Mouse (Mus musculus) heart, postnatal 14 days (tissue): ENCODE data around the gene Nelfb. TPM values are rescaled to one million over a fixed set of nuclear protein-coding genes. Genes with fewer than 3 reads are reported as not detected.
A peak's percentile ranks its signal among the peaks of the same experiment; 100 is the strongest.

Experiments
- DNase-seq, 2 experiments: peaks; one replicate each; pipeline ENCODE4 v3.0.0; 2021 to 2022
- intact Hi-C: fragments of 180-260 bp; cut with DNase I; formaldehyde crosslinking; loops from one replicate; pipeline ENCODE4 v1.15.1; 2025
- total RNA-seq, 2 experiments: library from RNA; stranded (reverse); gene quantifications; 2 replicates each; pipeline ENCODE4 v1.2.3; 2021

Nelfb gene
- total RNA-seq, 2 experiments from 2014 or later, result 35.7 to 36.2 TPM

DNA sequence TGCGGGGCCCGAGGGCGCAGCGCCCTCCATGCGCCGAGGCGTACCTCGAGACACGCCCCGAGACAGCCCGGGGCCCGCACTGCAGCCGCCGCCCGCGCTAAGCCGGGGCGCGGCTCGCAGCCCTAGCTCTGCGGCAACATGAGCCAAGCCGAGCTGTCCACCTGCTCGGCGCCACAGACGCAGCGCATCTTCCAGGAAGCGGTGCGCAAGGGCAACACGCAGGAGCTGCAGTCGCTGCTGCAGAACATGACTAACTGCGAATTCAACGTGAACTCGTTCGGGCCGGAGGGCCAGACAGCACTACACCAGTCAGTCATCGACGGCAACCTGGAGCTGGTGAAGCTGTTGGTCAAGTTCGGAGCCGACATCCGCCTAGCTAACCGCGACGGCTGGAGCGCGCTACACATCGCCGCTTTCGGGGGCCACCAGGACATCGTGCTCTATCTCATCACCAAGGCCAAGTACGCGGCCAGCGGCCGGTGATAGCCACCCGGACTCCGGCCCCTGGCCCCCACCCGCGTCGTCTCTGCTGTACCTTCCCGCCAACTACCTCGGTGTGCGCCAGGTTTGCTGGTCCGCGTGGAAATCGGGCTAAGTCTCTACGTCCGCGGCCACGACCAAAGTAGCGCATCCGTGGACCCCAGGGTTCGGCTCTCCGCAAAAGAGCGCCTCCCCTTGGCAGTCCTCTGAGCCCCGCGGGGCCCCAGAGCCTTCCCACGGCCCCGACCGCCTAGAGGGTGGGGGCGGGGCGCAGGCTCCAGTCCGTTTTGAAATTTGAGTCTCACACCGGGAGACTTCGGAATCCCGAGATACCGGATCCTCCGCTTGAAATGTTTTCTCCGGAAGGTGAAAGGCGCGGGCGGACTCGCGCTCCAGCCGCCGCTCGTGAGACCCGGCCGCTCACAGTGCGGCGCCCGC lies 30.1 kb downstream of the Nelfb start:
- intact Hi-C loops, result loop anchor here (2.0 to 5.0 kb wide), 2 partner anchors 18 to 39 kb away; no protein-coding TSS in a partner anchor
- DNase-seq, result peak; percentile 59 to 63

DNA sequence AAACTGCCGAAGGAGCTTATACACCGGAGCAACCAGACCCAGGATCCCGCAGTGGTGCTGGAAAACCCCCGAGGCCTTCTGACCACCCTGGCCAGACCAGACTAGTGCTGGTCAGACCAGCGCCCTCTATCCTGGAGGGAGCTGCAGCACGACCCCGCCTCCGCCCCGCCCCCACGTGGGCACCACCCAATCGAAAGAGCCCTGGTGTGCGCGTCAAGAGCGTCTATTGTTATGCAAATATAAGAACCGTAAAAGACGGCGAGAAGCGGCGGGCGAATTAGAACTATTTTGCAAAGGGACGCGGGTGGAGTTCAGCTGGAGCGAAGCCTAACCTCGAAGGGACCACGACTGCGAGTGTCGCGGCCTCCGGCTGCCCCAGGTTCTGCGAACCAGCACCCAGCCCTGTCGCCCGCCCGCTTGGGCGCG lies 30.8 kb downstream of the Nelfb start, which contains the start of gene Nrarp:
Nrarp (plus strand) TSS at position 281 of the 426 bp plus-strand sequence.
- intact Hi-C loops, result loop anchor here (2.0 to 5.0 kb wide), 2 partner anchors 18 to 38 kb away; no protein-coding TSS in a partner anchor
- peak; percentile 92 to 94 for DNase-seq

- DNase-seq, result no peak
- intact Hi-C loops, result loop anchor here (2.0 to 5.0 kb wide), 2 partner anchors 17 to 37 kb away; no protein-coding TSS in a partner anchor
Observed at GRCm38 (mm10) chr2:25179566-25180217, 31.6 kb downstream of the Nelfb start.

DNA sequence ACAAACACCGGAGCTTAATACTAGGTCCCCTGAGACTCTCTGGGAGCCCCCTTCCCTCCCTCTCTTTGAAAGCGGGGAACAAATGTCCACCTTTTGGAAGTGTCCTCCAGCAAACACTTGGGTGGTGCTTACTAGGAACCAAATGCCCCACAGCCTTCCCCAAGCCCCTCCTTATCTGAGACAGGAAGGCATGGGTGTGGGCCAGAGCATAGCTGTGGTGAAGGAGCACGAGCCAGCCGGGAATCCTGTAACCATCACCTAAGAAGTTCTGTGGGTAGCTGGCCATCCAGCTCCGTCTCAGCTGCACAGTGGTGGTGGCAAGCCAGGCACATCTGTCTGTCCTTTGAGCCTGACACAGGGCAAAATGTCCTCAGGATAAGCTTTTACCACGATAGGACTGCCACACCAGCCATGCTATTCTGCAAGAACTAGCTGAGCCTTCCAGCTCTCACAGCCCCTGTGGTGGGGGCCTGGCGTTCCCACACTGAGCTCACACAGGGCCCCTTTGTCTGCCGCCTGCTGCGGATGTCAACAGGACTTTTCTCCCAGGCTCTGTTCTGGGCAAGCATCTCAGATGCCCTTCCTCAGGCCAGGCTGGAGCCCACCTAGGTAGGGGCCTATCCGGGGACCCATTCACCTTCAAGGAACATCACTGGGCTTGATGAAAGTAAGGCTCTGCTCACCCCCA lies 32.9 kb downstream of the Nelfb start:
- intact Hi-C loops, result no loop called here
- peak in 1 of 2 experiments; percentile 24 for DNase-seq

- DNase-seq, result peak; percentile 57 to 67
- intact Hi-C loops, result no loop called here
Observed at GRCm38 (mm10) chr2:25177685-25178084, 33.6 kb downstream of the Nelfb start.

DNA sequence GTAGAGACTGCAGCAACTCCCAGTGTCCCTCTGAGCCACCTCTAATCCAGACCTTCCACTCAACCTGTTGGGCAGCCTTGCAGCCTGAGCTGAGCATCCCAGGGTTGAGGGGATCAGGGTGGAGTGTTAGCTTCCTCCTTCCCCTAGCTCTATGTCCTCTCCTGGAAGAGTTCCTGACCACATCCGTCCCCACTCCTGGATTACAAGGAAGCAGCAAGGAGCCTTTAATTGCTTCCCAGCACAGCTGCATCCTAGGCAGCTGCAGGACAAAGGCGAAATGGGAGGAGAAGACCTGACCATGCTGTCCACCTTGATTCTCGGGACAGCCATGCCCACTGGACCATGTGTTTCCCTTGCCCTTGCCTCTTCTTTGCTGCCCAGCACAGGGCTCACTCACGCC lies 34.2 kb downstream of the Nelfb start:
- intact Hi-C loops, result no loop called here
- DNase-seq, result peak in 1 of 2 experiments; percentile 18

- intact Hi-C loops, result no loop called here
- DNase-seq, result peak in 1 of 2 experiments; percentile 14
Observed at GRCm38 (mm10) chr2:25176573-25176972, 34.7 kb downstream of the Nelfb start.

GRCm38 (mm10) chr2:25175690-25176078 lies 35.6 kb downstream of the Nelfb start:
- no peak for DNase-seq
- intact Hi-C loops, result no loop called here

GRCm38 (mm10) chr2:25174866-25175689 lies 36.2 kb downstream of the Nelfb start:
- intact Hi-C loops, result no loop called here
- no peak for DNase-seq

- intact Hi-C loops, result no loop called here
- no peak for DNase-seq
Observed at GRCm38 (mm10) chr2:25173821-25174220, 37.5 kb downstream of the Nelfb start.

- peak in 1 of 2 experiments; percentile 7 for DNase-seq
Observed at GRCm38 (mm10) chr2:25172629-25173028, 38.7 kb downstream of the Nelfb start.

DNA sequence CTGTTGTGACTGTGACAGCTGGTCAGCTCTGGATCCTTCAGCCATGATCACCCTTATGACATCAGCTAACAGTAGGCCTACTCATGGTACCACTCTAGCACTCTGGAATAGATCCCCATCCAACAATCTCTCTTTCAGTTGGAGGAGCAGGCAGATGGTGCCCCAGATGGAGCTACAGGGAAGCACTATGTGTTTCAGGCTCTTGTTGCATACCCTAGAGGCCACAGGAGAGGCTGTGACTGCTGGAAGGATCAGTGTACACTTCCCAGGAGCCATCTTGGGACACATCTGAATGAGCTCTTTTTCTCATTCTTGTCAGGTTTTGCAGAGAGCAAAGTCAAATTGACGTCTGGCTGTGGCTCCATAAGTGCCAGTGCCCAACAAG lies 39.5 kb downstream of the Nelfb start:
- DNase-seq, result no peak
- intact Hi-C loops, result no loop called here

More at GRCm38 (mm10) chr2:25172629-25173028, 38.7 kb downstream of the Nelfb start:
- intact Hi-C loops, result no loop called here

GRCm38 (mm10) chr2:25171101-25171768 lies 40.1 kb downstream of the Nelfb start:
- DNase-seq, result no peak
- intact Hi-C loops, result no loop called here

DNA sequence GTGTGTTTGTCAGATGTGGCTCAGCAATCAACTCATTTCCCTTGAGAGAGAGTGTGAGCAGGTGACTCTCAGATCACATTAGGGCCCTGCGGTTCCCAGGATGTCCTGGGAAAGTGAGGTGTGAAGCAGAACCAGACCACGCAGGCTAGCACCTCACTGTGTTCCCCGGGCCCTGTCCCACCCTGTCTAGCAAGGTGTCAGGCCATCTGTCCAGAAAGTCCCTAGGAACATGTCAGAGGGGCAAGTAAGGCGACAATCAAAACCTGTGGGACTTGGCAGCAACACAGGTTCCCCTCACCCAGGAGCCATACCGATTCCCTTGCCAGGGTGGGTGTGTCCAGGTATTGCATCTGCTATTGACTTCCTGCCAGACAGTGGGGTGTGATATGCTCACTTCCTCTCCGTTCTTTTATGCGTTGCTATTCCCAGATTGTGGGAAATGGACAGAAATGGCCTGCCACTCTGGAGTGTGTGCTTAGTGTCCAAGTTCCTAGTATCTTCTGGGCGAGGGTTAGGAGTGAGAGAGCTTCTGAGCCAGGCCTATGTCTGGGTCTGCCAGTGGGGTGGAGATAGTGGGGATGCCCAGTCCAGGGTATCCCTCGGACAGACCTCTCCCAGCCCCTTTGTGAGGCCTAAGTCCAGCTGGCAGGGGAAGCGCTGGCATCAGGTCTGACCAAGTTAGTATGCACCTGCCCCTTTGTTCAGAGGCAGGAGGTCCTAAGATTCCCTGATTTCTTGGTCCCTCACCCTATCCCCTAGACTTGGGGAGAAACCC lies 40.8 kb downstream of the Nelfb start:
- intact Hi-C loops, result no loop called here
- peak in 1 of 2 experiments; percentile 38 for DNase-seq

- no peak for DNase-seq
- intact Hi-C loops, result no loop called here
Observed at GRCm38 (mm10) chr2:25169778-25170177, 41.5 kb downstream of the Nelfb start.

GRCm38 (mm10) chr2:25168665-25168978 lies 42.7 kb downstream of the Nelfb start:
- intact Hi-C loops, result no loop called here
- DNase-seq, result no peak

DNA sequence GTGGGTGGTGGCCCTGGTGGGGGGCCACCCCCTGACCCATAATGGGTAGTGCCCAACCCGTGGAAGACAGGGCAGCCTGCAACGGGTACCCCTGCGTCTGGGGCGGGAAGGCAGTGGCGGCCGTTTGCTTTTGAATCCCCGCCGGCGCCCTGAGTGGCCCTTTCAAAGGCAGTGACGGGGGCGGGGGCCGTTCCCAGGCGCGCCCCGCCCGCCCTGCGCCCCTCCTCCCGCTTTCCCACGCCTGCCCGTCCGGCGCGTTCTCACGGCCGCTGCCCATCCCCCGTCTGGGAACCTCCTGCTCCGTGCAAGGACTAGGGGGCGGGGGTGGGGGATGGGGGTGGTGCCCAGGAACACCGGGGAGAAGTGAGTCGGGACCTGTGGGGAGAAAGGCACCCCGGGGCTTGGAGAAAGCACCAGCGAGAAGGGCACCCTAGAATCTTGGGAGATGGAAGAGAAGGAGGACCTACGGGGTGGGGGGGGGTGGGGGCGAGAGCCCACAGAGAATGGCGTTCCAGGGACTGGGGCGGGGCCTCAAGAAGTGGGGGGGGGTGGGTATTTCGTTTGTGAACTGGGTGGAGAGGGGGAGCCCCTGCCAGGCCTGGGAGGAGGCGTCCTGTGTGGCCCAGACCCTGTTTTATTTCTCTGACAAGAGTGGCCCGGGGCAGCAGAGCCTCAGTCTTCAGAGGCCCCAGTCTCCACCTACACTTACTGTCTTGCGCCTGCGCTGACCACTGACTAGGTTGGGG lies 43.2 kb downstream of the Nelfb start:
- peak; percentile 78 to 81 for DNase-seq
- intact Hi-C loops, result no loop called here

DNA sequence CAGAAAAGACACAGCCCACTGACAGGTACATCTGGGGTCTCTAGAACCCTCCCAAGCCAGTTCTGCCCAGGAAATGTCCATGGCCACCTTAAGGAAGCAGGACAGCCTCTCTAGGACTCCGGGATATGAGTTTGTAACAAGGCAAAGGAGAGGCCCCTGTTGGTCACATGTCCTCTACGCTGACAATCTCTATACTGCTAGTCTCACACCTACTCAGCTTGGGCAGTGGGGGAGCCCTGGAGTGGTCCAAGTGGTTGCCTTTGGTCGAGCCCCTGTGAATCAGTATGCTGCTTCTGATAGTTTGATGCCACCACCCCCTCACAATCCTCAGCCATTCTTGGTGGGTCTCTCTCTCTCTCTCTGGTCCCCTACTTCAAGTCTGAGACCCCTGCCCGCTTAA lies 43.8 kb downstream of the Nelfb start:
- DNase-seq, result no peak
- intact Hi-C loops, result no loop called here
